Mouse (Mus musculus) adrenal gland, adult 8-10 months (tissue): ENCODE measurements around the gene Ltc4s. TPM values are rescaled to one million over a fixed set of nuclear protein-coding genes. Genes with fewer than 3 reads are reported as not detected.

ENCODE experiments used
- DNase-seq: peaks from one replicate; pipeline ENCODE4 v3.0.0; 2022
- microRNA-seq, 2 experiments: library from miRNA; unstranded; fragments of <30 nt; microRNA quantifications; one replicate each; pipeline ENCODE4 v1.2.0; 2022
- total RNA-seq, 4 experiments: library from RNA; stranded (reverse); gene quantifications; 2 replicates each; pipeline ENCODE4 v1.2.4; 2022

Gene Ltc4s
- total RNA-seq, 4 experiments from 2014 or later, result 8.3 to 28.7 (median 11.8) TPM

- no peak for DNase-seq
These were observed 40.1 kb downstream of the Ltc4s start for GRCm38 (mm10) chr11:50198219-50198846.

- DNase-seq, result no peak
These were observed 40.9 kb downstream of the Ltc4s start for GRCm38 (mm10) chr11:50197500-50197899.

GRCm38 (mm10) chr11:50194793-50195192 lies 43.6 kb downstream of the Ltc4s start:
- no peak for DNase-seq

GRCm38 (mm10) chr11:50194070-50194469 lies 44.3 kb downstream of the Ltc4s start:
- no peak for DNase-seq

GRCm38 (mm10) chr11:50192278-50192677 lies 46.1 kb downstream of the Ltc4s start:
- DNase-seq, result no peak

GRCm38 (mm10) chr11:50190362-50190761 lies 48.1 kb downstream of the Ltc4s start:
- DNase-seq, result no peak

GRCm38 (mm10) chr11:50188682-50189081 lies 49.7 kb downstream of the Ltc4s start:
- DNase-seq, result no peak

Small RNA genes within 50 kb of the gene (microRNA-seq; reads per million reads assigned to microRNA genes)
- gene Mir6919, result 0.35 to 0.67 reads per million in 2 experiments

Other genes starting within 250 kb of the Ltc4s start
- gene Rnf130, start 213.3 kb downstream of the Ltc4s start, total RNA-seq, result 100 to 1,000 TPM; 103 to 148 (median 134) TPM
- 100 to 1,000 TPM; 154 to 260 (median 207) TPM for gene Tbc1d9b, start 107.2 kb downstream of the Ltc4s start, total RNA-seq
- 10 to 100 TPM in 3 of 4 experiments, 1 to 10 TPM in 1; 9.1 to 17.0 (median 14.6) TPM for gene Mrnip, start 64.2 kb downstream of the Ltc4s start, total RNA-seq
- gene Sqstm1, start 27.8 kb downstream of the Ltc4s start, total RNA-seq, result 1,000 to 10,000 TPM in 1 of 4 experiments, 100 to 1,000 TPM in 3; 798 to 1,098 (median 876) TPM
- 100 to 1,000 TPM; 130 to 232 (median 157) TPM for gene Mgat4b, start 27.7 kb downstream of the Ltc4s start, total RNA-seq
- 10 to 100 TPM; 21.2 to 24.5 (median 23.9) TPM for gene Maml1, start 53.7 kb upstream of the Ltc4s start, total RNA-seq
- 100 to 1,000 TPM; 459 to 558 (median 506) TPM for gene Canx, start 87.1 kb upstream of the Ltc4s start, total RNA-seq
- not detected for gene Cby3, start 115.8 kb upstream of the Ltc4s start, total RNA-seq
- gene Hnrnph1, start 138.4 kb upstream of the Ltc4s start, total RNA-seq, result 100 to 1,000 TPM; 165 to 402 (median 286) TPM
- gene Rufy1, start 192.5 kb upstream of the Ltc4s start, total RNA-seq, result 10 to 100 TPM; 41.9 to 56.9 (median 49.4) TPM